Mouse (Mus musculus): Measurements from ENCODE around the gene Pdlim1. TPM values are rescaled to one million over a fixed set of nuclear protein-coding genes. Genes with fewer than 3 reads are reported as not detected.

The Pdlim1 gene
- polyA plus RNA-seq, 1 experiment from 2014 or later: 12.7 TPM

DNA sequence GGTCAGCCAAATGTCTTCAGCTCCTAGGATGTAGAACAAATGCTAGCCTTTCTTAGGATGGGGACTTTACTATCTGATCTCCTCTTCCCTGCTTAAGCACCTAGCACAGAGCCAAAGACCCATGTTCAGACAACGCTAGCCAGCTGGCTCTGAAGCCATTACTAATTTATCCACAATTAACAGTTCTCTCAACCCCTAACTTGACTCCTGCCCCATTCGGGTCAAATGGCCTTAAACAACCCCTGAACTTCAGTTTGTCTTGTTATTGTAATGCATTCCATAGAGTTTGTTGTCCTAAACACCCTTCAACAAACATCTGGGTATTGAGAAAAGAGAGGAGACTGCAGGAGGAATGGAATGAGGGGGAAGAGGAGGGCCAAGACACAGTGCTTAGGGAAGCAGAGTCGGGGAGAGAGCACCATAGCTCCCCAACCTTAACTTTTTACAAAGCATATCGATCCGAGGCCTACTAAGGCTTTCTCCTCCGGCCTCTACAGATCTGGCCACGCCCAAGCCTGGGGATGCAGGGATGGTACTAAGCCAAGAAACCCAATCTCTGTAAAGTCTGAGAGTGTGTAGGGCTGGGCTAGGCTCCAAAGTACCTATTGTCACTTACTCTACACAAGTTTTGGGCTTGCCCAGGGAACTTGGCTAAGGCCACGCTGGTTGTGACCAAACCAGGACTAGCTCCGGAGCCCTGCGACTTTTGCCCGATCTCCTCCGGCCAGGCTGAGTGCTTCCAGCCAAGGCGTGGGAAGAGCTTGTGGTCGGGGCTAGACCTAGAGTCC is 4.0 kb upstream of the Pdlim1 start:
- H3K36me3 ChIP-seq (ENCODE audit: control insufficient read depth, insufficient read depth, low read length): no peaks in the 10 kb centered on the region
- peaks cover 7% of the 10 kb centered on the region for H3K4me1 ChIP-seq (ENCODE audit: control insufficient read depth, insufficient read depth, low read length)
- H3K4me2 ChIP-seq (ENCODE audit: low read length): no peak overlapping the region
- no peak overlapping the region for H3K27ac ChIP-seq (replicated peaks; ENCODE audit: low read depth, low read length)
- H3K9ac ChIP-seq (replicated peaks; ENCODE audit: low read length): no peak overlapping the region
- ATAC-seq (ENCODE audit: low FRiP score, low TSS enrichment): no peak
- no peaks in the 10 kb centered on the region for H3K9me3 ChIP-seq (ENCODE audit: control insufficient read depth, low read length)
- WGBS: 89% methylated on average over 14 of the region's 14 CpGs
- H3K4me3 ChIP-seq (replicated peaks; ENCODE audit: low read depth, low read length): no peak overlapping the region
- peaks cover 23% of the 10 kb centered on the region for H3K27me3 ChIP-seq (ENCODE audit: control insufficient read depth, insufficient read depth, low read length)
- no peak for DNase-seq

DNA sequence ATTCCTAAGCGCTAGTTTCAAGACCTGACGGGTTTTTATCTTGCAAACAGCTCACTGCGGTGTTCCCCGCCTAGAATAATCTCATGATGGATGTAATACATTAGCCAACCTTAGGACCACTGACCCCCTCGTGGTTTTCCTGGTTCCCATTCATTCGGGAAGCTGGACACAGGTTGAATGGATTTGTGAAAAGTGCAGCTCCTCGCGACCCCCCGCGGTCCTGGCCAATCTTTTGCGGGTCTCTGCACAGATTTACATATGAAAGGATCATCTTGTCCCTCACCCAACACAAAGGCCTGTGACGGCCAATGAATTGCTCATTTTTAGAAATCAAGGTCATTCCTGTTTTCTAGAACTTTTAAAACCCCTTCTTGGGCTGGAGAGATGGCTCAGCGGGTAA is 1.0 kb upstream of the Pdlim1 start:
- DNase-seq: no peak
- 5% methylated on average over 13 of the region's 13 CpGs for WGBS
- Histone ChIP-seq H3K9me3 (ENCODE audit: control insufficient read depth, low read length) (no peaks in the 10 kb centered on the region), H3K4me3 (replicated peaks; ENCODE audit: low read depth, low read length) (no peak overlapping the region), H3K27ac (replicated peaks; ENCODE audit: low read depth, low read length) (no peak overlapping the region), H3K36me3 (ENCODE audit: control insufficient read depth, insufficient read depth, low read length) (no peaks in the 10 kb centered on the region), H3K4me2 (ENCODE audit: low read length) (no peak overlapping the region), H3K27me3 (ENCODE audit: control insufficient read depth, insufficient read depth, low read length) (peaks cover 36% of the 10 kb centered on the region), H3K4me1 (ENCODE audit: control insufficient read depth, insufficient read depth, low read length) (peaks cover 9% of the 10 kb centered on the region), H3K9ac (replicated peaks; ENCODE audit: low read length) (no peak overlapping the region)
- ATAC-seq (ENCODE audit: low FRiP score, low TSS enrichment): no peak

DNA sequence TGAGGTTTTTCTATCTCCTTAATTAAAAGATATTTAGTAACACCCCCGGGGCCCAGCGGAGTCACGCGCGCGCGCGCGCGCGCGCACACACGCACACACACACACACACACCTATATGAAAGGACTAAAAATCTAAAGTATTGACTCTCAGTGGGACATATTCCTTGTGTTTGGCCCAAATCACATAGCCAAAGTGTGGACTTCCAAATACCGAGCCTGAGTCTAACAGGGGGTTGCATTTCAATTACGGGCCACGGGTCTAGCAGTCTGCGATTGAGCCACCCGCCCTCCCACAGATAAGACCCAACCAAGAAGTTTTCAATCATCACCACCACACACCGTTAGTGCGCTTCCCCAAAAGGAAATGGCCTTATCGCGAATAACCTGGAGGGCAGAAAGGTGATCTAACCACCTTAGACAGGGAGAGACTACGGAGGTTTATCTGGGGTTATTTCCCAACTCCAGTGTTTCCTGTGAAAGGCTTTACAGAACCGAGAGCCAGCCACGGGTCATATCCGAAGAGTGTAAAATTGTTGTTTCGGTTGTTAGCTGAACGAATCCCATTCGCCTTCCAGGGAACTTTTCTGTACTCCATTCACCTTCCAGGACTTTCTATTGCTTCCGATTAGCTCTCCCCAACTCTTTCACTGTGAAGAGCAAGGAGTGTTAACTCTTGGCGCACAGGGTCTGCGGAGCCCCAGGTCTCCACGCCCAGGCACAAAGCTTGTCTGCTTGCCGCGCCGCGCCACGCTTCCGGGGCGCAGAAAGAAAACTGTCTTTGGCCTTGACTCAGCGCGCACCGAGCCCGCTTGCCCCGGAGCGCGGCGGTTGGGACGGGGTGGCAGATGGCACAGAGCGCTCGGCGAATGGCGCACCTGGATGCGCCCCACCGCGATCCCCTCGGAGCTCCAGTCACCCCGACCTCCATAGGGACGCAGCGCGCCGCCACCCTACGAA is 1.0 kb downstream of the Pdlim1 start:
- Histone ChIP-seq H3K36me3 (ENCODE audit: control insufficient read depth, insufficient read depth, low read length) (no peaks in the 10 kb centered on the region), H3K9ac (replicated peaks; ENCODE audit: low read length) (peak overlapping the region; percentile 49), H3K4me2 (ENCODE audit: low read length) (peak overlapping the region; percentile 96), H3K4me3 (replicated peaks; ENCODE audit: low read depth, low read length) (peak overlapping the region; percentile 48), H3K27ac (replicated peaks; ENCODE audit: low read depth, low read length) (no peak overlapping the region), H3K27me3 (ENCODE audit: control insufficient read depth, insufficient read depth, low read length) (peaks cover 36% of the 10 kb centered on the region), H3K9me3 (ENCODE audit: control insufficient read depth, low read length) (no peaks in the 10 kb centered on the region), H3K4me1 (ENCODE audit: control insufficient read depth, insufficient read depth, low read length) (peaks cover 9% of the 10 kb centered on the region)
- DNase-seq: peak; percentile 54
- 7% methylated on average over 63 of the region's 63 CpGs for WGBS
- peak; percentile 53; the same call in 1 of the 2 replicates for ATAC-seq (ENCODE audit: low FRiP score, low TSS enrichment)

DNA sequence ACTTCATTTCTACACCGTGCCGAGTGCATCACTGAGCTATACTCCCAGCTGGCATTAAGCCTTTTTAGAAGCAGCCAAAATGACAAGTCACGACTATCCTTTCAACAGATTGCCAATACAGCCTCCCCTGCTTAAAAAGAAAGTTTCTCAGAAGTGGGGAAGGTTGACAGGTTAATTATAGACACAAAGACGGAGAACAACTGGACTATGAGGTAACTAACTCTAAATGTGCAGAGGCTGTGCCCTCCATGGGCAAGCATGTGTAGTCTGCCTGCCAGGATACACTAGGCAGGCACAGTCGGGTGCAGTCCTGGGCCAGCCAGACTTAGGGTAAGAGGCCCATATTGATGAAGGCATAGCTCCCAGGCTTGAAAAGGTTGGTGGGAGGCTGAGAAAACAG is 2.1 kb downstream of the Pdlim1 start:
- Histone ChIP-seq H3K4me3 (replicated peaks; ENCODE audit: low read depth, low read length) (no peak overlapping the region), H3K27me3 (ENCODE audit: control insufficient read depth, insufficient read depth, low read length) (peaks cover 36% of the 10 kb centered on the region), H3K9me3 (ENCODE audit: control insufficient read depth, low read length) (no peaks in the 10 kb centered on the region), H3K4me1 (ENCODE audit: control insufficient read depth, insufficient read depth, low read length) (peaks cover 9% of the 10 kb centered on the region), H3K4me2 (ENCODE audit: low read length) (no peak overlapping the region), H3K36me3 (ENCODE audit: control insufficient read depth, insufficient read depth, low read length) (no peaks in the 10 kb centered on the region), H3K9ac (replicated peaks; ENCODE audit: low read length) (no peak overlapping the region), H3K27ac (replicated peaks; ENCODE audit: low read depth, low read length) (no peak overlapping the region)
- 67% methylated on average over 5 of the region's 5 CpGs for WGBS
- ATAC-seq (ENCODE audit: low FRiP score, low TSS enrichment) (no peak), DNase-seq (no peak)

DNA sequence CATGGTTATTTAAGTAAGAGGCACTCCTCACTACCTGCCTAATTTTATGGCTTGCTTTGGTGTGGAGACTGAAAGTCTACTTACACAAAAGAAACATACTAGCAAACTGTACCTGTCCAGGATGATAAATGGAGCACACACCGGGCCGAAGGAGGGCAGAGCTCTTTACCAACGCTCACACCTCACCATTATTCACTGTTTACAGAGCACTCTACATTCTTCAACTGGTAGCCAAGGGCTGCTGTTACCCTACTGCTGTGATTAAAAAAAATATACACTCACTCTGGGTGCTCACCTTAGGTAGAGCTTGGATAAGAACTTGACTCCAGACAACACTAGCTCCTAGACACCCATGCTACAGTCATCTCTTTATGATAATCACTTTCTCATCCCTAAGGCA is 3.1 kb downstream of the Pdlim1 start:
- ATAC-seq (ENCODE audit: low FRiP score, low TSS enrichment) (no peak), DNase-seq (no peak)
- peaks cover 9% of the 10 kb centered on the region for H3K4me1 ChIP-seq (ENCODE audit: control insufficient read depth, insufficient read depth, low read length)
- no peak overlapping the region for H3K4me3 ChIP-seq (replicated peaks; ENCODE audit: low read depth, low read length)
- no peak overlapping the region for H3K4me2 ChIP-seq (ENCODE audit: low read length)
- no peaks in the 10 kb centered on the region for H3K9me3 ChIP-seq (ENCODE audit: control insufficient read depth, low read length)
- H3K27me3 ChIP-seq (ENCODE audit: control insufficient read depth, insufficient read depth, low read length): peaks cover 36% of the 10 kb centered on the region
- no peak overlapping the region for H3K27ac ChIP-seq (replicated peaks; ENCODE audit: low read depth, low read length)
- no peak overlapping the region for H3K9ac ChIP-seq (replicated peaks; ENCODE audit: low read length)
- no peaks in the 10 kb centered on the region for H3K36me3 ChIP-seq (ENCODE audit: control insufficient read depth, insufficient read depth, low read length)
- WGBS: 92% methylated on average over 3 of the region's 3 CpGs

DNA sequence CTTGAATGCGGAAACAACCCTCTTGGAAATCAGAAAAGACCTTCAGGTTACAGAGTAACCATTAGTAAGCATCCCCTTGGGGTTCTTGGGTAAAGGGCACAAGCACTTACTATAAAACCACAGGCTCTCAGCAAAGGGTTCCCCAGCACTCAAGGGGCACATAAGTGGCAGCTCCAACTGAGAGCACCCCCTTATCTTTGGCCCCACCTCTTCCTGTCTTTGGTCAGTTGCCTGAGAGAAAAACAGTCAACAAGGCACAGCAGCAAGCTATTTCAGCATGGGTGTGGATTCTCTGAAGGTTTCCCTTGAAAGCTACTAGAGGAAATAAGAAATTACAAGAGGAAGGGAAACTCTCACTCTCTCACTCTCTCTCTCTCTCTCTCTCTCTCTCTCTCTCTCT is 4.3 kb downstream of the Pdlim1 start:
- H3K27me3 ChIP-seq (ENCODE audit: control insufficient read depth, insufficient read depth, low read length): peaks cover 31% of the 10 kb centered on the region
- H3K9ac ChIP-seq (replicated peaks; ENCODE audit: low read length): no peak overlapping the region
- peaks cover 9% of the 10 kb centered on the region for H3K4me1 ChIP-seq (ENCODE audit: control insufficient read depth, insufficient read depth, low read length)
- ATAC-seq (ENCODE audit: low FRiP score, low TSS enrichment) (no peak), DNase-seq (no peak)
- no peak overlapping the region for H3K4me2 ChIP-seq (ENCODE audit: low read length)
- WGBS: 97% methylated on average over 1 of the region's 1 CpGs
- H3K4me3 ChIP-seq (replicated peaks; ENCODE audit: low read depth, low read length): no peak overlapping the region
- no peak overlapping the region for H3K27ac ChIP-seq (replicated peaks; ENCODE audit: low read depth, low read length)
- H3K9me3 ChIP-seq (ENCODE audit: control insufficient read depth, low read length): no peaks in the 10 kb centered on the region
- no peaks in the 10 kb centered on the region for H3K36me3 ChIP-seq (ENCODE audit: control insufficient read depth, insufficient read depth, low read length)

DNA sequence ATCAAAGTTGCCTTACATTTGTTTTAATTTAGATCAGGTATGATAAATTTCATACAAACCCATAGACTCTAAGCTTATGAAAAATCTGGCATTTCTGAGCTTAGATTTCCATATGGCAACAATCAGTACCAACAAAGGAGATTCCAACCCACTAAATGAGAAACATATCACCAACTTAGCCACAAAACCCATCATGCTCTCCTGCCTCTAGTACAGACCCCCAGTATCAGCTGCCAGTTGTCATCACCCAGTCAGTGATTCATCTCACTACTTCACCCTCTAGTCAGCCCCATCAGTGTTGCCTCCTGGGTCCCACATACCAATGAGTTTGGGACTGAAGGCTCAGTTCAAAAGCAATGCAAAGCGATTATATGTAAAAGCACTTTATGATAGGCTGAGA is 12.2 kb downstream of the Pdlim1 start:
- no peak overlapping the region for H3K27ac ChIP-seq (replicated peaks; ENCODE audit: low read depth, low read length)
- no peaks in the 10 kb centered on the region for H3K4me1 ChIP-seq (ENCODE audit: control insufficient read depth, insufficient read depth, low read length)
- 98% methylated on average over 1 of the region's 1 CpGs for whole genome bisulfite sequencing
- no peak overlapping the region for H3K9ac ChIP-seq (replicated peaks; ENCODE audit: low read length)
- H3K36me3 ChIP-seq (ENCODE audit: control insufficient read depth, insufficient read depth, low read length): no peaks in the 10 kb centered on the region
- no peak overlapping the region for H3K4me3 ChIP-seq (replicated peaks; ENCODE audit: low read depth, low read length)
- H3K4me2 ChIP-seq (ENCODE audit: low read length): no peak overlapping the region
- ATAC-seq (ENCODE audit: low FRiP score, low TSS enrichment) (no peak), DNase-seq (no peak)
- no peaks in the 10 kb centered on the region for H3K27me3 ChIP-seq (ENCODE audit: control insufficient read depth, insufficient read depth, low read length)
- H3K9me3 ChIP-seq (ENCODE audit: control insufficient read depth, low read length): no peaks in the 10 kb centered on the region

DNA sequence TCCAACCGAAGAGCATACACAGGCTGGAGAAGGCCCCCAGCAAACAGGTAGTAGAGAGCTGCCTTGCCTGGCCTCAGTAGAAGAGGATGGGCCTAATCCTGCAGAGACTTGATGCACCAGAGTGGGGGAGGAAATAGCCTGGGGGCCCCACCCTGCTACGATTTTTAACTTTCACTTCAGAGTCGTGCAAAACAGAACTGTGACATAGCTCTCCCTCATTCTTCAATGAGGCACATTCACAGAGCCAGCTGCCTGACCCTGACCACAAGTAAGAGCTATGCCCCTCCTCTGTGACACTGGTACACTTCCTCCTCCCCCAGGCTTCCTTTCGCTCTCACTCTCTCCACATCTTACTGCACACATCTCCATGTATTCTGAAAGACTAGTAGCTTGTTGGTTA is 14.2 kb downstream of the Pdlim1 start:
- Histone ChIP-seq H3K9me3 (ENCODE audit: control insufficient read depth, low read length) (no peaks in the 10 kb centered on the region), H3K27ac (replicated peaks; ENCODE audit: low read depth, low read length) (no peak overlapping the region), H3K4me1 (ENCODE audit: control insufficient read depth, insufficient read depth, low read length) (no peaks in the 10 kb centered on the region), H3K36me3 (ENCODE audit: control insufficient read depth, insufficient read depth, low read length) (no peaks in the 10 kb centered on the region), H3K4me2 (ENCODE audit: low read length) (no peak overlapping the region), H3K27me3 (ENCODE audit: control insufficient read depth, insufficient read depth, low read length) (no peaks in the 10 kb centered on the region), H3K9ac (replicated peaks; ENCODE audit: low read length) (no peak overlapping the region), H3K4me3 (replicated peaks; ENCODE audit: low read depth, low read length) (no peak overlapping the region)
- WGBS: 78% methylated on average over 4 of the region's 4 CpGs
- ATAC-seq (ENCODE audit: low FRiP score, low TSS enrichment) (no peak), DNase-seq (no peak)
